Mouse (Mus musculus): ENCODE data around the gene Timm22. TPM values are rescaled to one million over a fixed set of nuclear protein-coding genes. Genes with fewer than 3 reads are reported as not detected.

Timm22 gene
- polyA plus RNA-seq, 1 experiment = 10.3 TPM

DNA sequence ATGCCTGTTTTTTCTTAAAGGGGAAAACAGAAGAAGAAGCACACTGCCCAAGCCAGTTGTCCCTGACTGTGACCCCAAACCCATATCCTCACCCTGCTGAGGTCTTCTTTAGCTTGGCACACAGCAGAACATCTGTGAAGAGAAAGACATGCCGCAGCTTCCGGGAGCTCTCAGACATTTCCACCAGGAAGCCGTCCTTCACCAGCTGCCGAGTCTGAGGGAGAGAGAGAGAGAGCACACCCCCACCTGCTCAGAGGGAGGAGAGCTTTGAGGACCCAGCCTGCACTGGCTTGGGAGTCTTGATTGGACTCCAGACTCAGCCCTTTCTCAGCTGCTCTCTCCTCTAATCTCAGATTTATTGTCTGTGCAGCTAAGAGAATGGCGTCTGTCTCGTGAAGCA, 54.4 kb downstream of the Timm22 start:
- 68% methylated on average over 6 of the region's 6 CpGs for WGBS
- H3K27ac ChIP-seq (ENCODE audit: insufficient read depth, low read depth, low read length) = no peak overlapping the region
- no peaks in the 10 kb centered on the region for H3K27me3 ChIP-seq (ENCODE audit: control insufficient read depth, insufficient read depth, low read length)
- H3K36me3 ChIP-seq (ENCODE audit: control insufficient read depth, insufficient read depth, low read length) = peaks cover 80% of the 10 kb centered on the region
- TF ChIP-seq POLR2A (IDR thresholded peaks at IDR 0.05; ENCODE audit: low read depth, low read length) (no peak), CTCF (IDR thresholded peaks at IDR 0.05; ENCODE audit: extremely low read depth, insufficient read length, insufficient replicate concordance, low read depth, low read length) (no peak)
- no peak overlapping the region for H3K4me3 ChIP-seq (ENCODE audit: low read depth, low read length)
- H3K4me1 ChIP-seq (ENCODE audit: control insufficient read depth, insufficient read depth, insufficient read length, low read length) = no peaks in the 10 kb centered on the region

DNA sequence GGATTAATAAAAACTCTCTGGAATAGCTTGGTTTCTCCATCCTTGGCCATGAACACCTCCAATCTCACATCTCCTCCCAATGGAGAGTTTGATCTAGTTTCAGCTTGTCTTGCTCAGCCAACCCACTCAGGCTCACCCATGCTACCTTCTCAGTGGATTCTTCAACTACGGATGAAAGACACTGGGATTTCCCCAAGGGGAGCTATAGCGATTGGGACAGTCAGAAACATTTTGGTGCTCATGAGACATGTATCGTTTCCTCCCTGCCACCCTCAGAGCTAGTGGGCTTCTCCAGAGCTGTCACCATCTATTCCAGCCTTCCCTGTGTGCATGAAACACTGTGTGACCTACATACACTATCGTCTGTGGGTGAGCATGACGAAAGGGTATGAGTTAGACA, 54.9 kb downstream of the Timm22 start:
- Histone ChIP-seq H3K27ac (ENCODE audit: insufficient read depth, low read depth, low read length) (no peak overlapping the region), H3K27me3 (ENCODE audit: control insufficient read depth, insufficient read depth, low read length) (no peaks in the 10 kb centered on the region), H3K4me3 (ENCODE audit: low read depth, low read length) (no peak overlapping the region), H3K4me1 (ENCODE audit: control insufficient read depth, insufficient read depth, insufficient read length, low read length) (no peaks in the 10 kb centered on the region), H3K36me3 (ENCODE audit: control insufficient read depth, insufficient read depth, low read length) (peaks cover 80% of the 10 kb centered on the region)
- TF ChIP-seq CTCF (IDR thresholded peaks at IDR 0.05; ENCODE audit: extremely low read depth, insufficient read length, insufficient replicate concordance, low read depth, low read length) = no peak
- TF ChIP-seq POLR2A (IDR thresholded peaks at IDR 0.05; ENCODE audit: low read depth, low read length) = no peak
- WGBS = 89% methylated on average over 5 of the region's 5 CpGs

DNA sequence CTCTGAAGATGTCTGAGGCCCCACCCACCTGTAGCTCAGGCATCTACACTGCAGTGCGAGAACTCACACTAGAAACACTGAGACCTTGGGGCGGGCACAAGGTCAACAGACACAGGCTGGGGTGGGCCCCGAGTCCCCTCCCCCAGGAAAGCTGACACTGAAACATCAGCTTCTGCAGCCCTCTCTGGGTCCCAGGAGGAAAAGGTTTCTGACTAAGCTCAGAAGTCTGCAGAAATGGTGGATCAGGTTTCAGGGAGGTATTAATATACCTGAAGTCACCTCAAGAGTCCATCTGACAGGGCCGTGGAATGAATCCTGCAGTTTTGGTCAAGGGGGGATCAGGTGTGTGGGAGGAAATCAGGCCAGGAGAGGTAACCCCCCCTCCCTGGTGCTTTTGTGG, 59.1 kb downstream of the Timm22 start:
- WGBS = 91% methylated on average over 4 of the region's 4 CpGs
- H3K36me3 ChIP-seq (ENCODE audit: control insufficient read depth, insufficient read depth, low read length) = peaks cover 83% of the 10 kb centered on the region
- H3K4me3 ChIP-seq (ENCODE audit: low read depth, low read length) = no peak overlapping the region
- TF ChIP-seq CTCF (IDR thresholded peaks at IDR 0.05; ENCODE audit: extremely low read depth, insufficient read length, insufficient replicate concordance, low read depth, low read length) = no peak
- TF ChIP-seq POLR2A (IDR thresholded peaks at IDR 0.05; ENCODE audit: low read depth, low read length) = no peak
- H3K4me1 ChIP-seq (ENCODE audit: control insufficient read depth, insufficient read depth, insufficient read length, low read length) = peaks cover 8% of the 10 kb centered on the region; the same call in 1 of the 2 replicates
- H3K27me3 ChIP-seq (ENCODE audit: control insufficient read depth, insufficient read depth, low read length) = no peaks in the 10 kb centered on the region
- H3K27ac ChIP-seq (ENCODE audit: insufficient read depth, low read depth, low read length) = no peak overlapping the region

Other genes starting within 250 kb of the Timm22 start
- 9.3 and 23.1 TPM in 2 replicates for gene Vps53, start 227.3 kb upstream of the Timm22 start, polyA plus RNA-seq (2012; rRNA removed)
- gene Fam57a, start 227.3 kb upstream of the Timm22 start, polyA plus RNA-seq (2012; rRNA removed) = 8.9 and 13.6 TPM in 2 replicates
- gene Dbil5, start 189.3 kb upstream of the Timm22 start, polyA plus RNA-seq (2012; rRNA removed) = not detected in 2 replicates
- 2.6 and 3.7 TPM in 2 replicates for gene Gemin4, start 189.3 kb upstream of the Timm22 start, polyA plus RNA-seq (2012; rRNA removed)
- gene Mrm3, start 163.2 kb upstream of the Timm22 start, polyA plus RNA-seq (2012; rRNA removed) = 2.5 and 3.1 TPM in 2 replicates
- gene Glod4, start 163.2 kb upstream of the Timm22 start, polyA plus RNA-seq (2012; rRNA removed) = 0.44 and 1.6 TPM in 2 replicates
- 5.4 and 7.4 TPM in 2 replicates for gene Nxn, start 7.8 kb upstream of the Timm22 start, polyA plus RNA-seq (2012; rRNA removed)
- gene Abr, start 215.4 kb downstream of the Timm22 start, polyA plus RNA-seq (2012; rRNA removed) = 74.2 and 161 TPM in 2 replicates